Mouse (Mus musculus): ENCODE data around the gene Mia2.

DNA sequence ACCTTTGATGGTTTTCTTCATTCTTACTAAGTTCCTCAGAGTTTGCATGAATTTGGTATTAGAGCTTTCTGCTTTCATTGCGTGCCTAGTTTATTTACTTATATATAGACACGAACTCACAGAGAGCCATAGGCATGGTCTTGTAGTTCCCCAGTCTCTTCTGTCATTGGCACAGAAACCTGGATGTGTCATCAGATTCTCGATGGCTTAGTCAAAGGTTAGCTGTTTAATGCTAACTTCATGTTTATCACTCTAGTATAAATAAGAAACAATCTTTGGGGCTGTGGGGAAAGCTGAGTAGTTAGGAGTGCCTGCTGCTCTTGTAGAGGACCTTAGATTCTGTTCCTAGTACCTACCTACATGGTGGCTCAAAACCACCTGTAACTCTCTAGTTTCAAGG lies 18.6 kb upstream of the Mia2 start:
- TF ChIP-seq POLR2A (IDR thresholded peaks at IDR 0.05; ENCODE audit: control insufficient read depth in 1 of 2, insufficient read depth in 1 of 2, low read depth in 1 of 2, low read length in 2 of 2, poor library complexity in 1 of 2), result no peak
- TF ChIP-seq MAX (IDR thresholded peaks at IDR 0.05; ENCODE audit: low read length), result no peak
- TF ChIP-seq CTCF (IDR thresholded peaks at IDR 0.05 in 2 of 3, conservative IDR thresholded peaks at IDR 0.05 in 1 of 3; ENCODE audit: control insufficient read depth in 1 of 3, insufficient read depth in 1 of 3, low read depth in 2 of 3, low read length in 3 of 3, poor library complexity in 1 of 3, severe bottlenecking in 1 of 3), result no peak
- no peak for TF ChIP-seq E2F4 (IDR thresholded peaks at IDR 0.05; ENCODE audit: borderline replicate concordance, low read depth, low read length)
- no peak for TF ChIP-seq USF2 (IDR thresholded peaks at IDR 0.05; ENCODE audit: borderline replicate concordance in 1 of 2, insufficient read depth in 1 of 2, low read depth in 1 of 2, low read length in 2 of 2)
- no peak for TF ChIP-seq KAT2A (conservative IDR thresholded peaks at IDR 0.05; ENCODE audit: low read depth, low read length)
- TF ChIP-seq NRF1 (IDR thresholded peaks at IDR 0.05; ENCODE audit: insufficient read depth, low read depth, low read length, poor library complexity, severe bottlenecking), result no peak
- TF ChIP-seq ZMIZ1 (IDR thresholded peaks at IDR 0.05; ENCODE audit: low read depth, low read length), result no peak
- TF ChIP-seq ELF1 (IDR thresholded peaks at IDR 0.05; ENCODE audit: low read depth, low read length), result no peak
- no peak for TF ChIP-seq RCOR1 (IDR thresholded peaks at IDR 0.05; ENCODE audit: low read depth, low read length)
